Mouse (Mus musculus) forebrain, embryonic 11.5 days (tissue): ENCODE measurements at regions not wholly inside any gene's neighbourhood (a gene's known extent, or its start where the extent isn't known, plus 50 kb on each side); places are given as distances from the start of the nearest gene placed in this dataset.

ENCODE experiments used
- ATAC-seq: fragments of 200-750 bp; cut with Nextera tagmentation; replicated peaks from 2 replicates; pipeline ENCODE4 v1.8.0; 2017; ENCODE audit warnings: moderate TSS enrichment; ENCODE audit not compliant: low FRiP score
- DNase-seq: peaks from one replicate; pipeline ENCODE4 v3.0.0-alpha.2; 2017; ENCODE audit warnings: low spot score
- H3K27ac ChIP-seq: fragments of 300-500 bp; sonication (generic); 2 replicates; pipeline ENCODE4 v1.5.1; 2014; ENCODE audit warnings: low read depth, low read length
- H3K27me3 ChIP-seq: fragments of 300-500 bp; sonication (generic); 2 replicates; pipeline ENCODE4 v1.6.1; 2014; ENCODE audit warnings: mild to moderate bottlenecking, low read length, mixed read lengths; ENCODE audit not compliant: control insufficient read depth, insufficient read depth
- H3K36me3 ChIP-seq: fragments of 300-500 bp; sonication (generic); 2 replicates; pipeline ENCODE4 v1.6.1; 2014; ENCODE audit warnings: mild to moderate bottlenecking, low read length, moderate library complexity, mixed read lengths; ENCODE audit not compliant: control insufficient read depth, insufficient read depth
- H3K4me1 ChIP-seq: fragments of 300-500 bp; sonication (generic); replicated peaks from 2 replicates; pipeline ENCODE4 v1.6.1; 2014; ENCODE audit warnings: low read length, mixed read lengths; ENCODE audit not compliant: control insufficient read depth, insufficient read depth
- H3K4me2 ChIP-seq: fragments of 300-500 bp; sonication (generic); 2 replicates; pipeline ENCODE4 v1.6.1; 2014; ENCODE audit warnings: low read depth, mild to moderate bottlenecking, low read length, moderate library complexity, mixed read lengths; ENCODE audit not compliant: severe bottlenecking
- H3K4me3 ChIP-seq: fragments of 300-500 bp; sonication (generic); 2 replicates; pipeline ENCODE4 v1.5.1; 2014; ENCODE audit warnings: low read depth, low read length
- H3K9ac ChIP-seq: fragments of 300-500 bp; sonication (generic); 2 replicates; pipeline ENCODE4 v1.6.1; 2014; ENCODE audit warnings: low read length
- H3K9me3 ChIP-seq: fragments of 300-500 bp; sonication (generic); 2 replicates; pipeline ENCODE4 v1.6.1; 2016; ENCODE audit warnings: low read length, mixed read lengths; ENCODE audit not compliant: control insufficient read depth
- WGBS: fragments of 180-500 bp; shearing (Covaris S2); extraction: QIAGEN DNeasy Blood & Tissue Kit; methylation state at CpG from one replicate; pipeline ENCODE4 v1.1.7; 2014; 5-methylcytosine and 5-hydroxymethylcytosine counted together

- Histone ChIP-seq H3K9ac (no peak overlapping the region), H3K4me3 (no peak overlapping the region), H3K36me3 (no peaks in the 10 kb centered on the region), H3K27ac (no peak overlapping the region), H3K27me3 (no peaks in the 10 kb centered on the region), H3K4me2 (no peak overlapping the region), H3K9me3 (no peaks in the 10 kb centered on the region), H3K4me1 (no peaks in the 10 kb centered on the region)
- 84% methylated on average over 3 of the region's 3 CpGs for WGBS
- DNase-seq, result no peak
- ATAC-seq, result no peak
Observed at GRCm38 (mm10) chr1:44388091-44388490, 163.2 kb upstream of the Gulp1 start.

GRCm38 (mm10) chr1:44392141-44392540 lies 159.2 kb upstream of the Gulp1 start:
- no peaks in the 10 kb centered on the region for H3K4me1 ChIP-seq
- no peak for ATAC-seq
- no peak overlapping the region for H3K4me2 ChIP-seq
- no peak overlapping the region for H3K9ac ChIP-seq
- DNase-seq, result no peak
- H3K27ac ChIP-seq, result no peak overlapping the region
- no peaks in the 10 kb centered on the region for H3K36me3 ChIP-seq
- no peak overlapping the region for H3K4me3 ChIP-seq
- no peaks in the 10 kb centered on the region for H3K27me3 ChIP-seq
- 93% methylated on average over 9 of the region's 9 CpGs for WGBS
- no peaks in the 10 kb centered on the region for H3K9me3 ChIP-seq

GRCm38 (mm10) chr1:44395538-44395937 lies 155.8 kb upstream of the Gulp1 start:
- Histone ChIP-seq H3K27ac (no peak overlapping the region), H3K36me3 (no peaks in the 10 kb centered on the region), H3K27me3 (no peaks in the 10 kb centered on the region), H3K4me2 (no peak overlapping the region), H3K4me1 (no peaks in the 10 kb centered on the region), H3K4me3 (no peak overlapping the region), H3K9me3 (no peaks in the 10 kb centered on the region), H3K9ac (no peak overlapping the region)
- DNase-seq, result no peak
- no peak for ATAC-seq
- WGBS, result 66% methylated on average over 3 of the region's 3 CpGs

- no peaks in the 10 kb centered on the region for H3K27me3 ChIP-seq
- no peaks in the 10 kb centered on the region for H3K36me3 ChIP-seq
- no peak overlapping the region for H3K4me2 ChIP-seq
- H3K9ac ChIP-seq, result no peak overlapping the region
- H3K27ac ChIP-seq, result no peak overlapping the region
- H3K4me1 ChIP-seq, result no peaks in the 10 kb centered on the region
- WGBS, result 40% methylated on average over 2 of the region's 2 CpGs
- ATAC-seq, result no peak
- no peak overlapping the region for H3K4me3 ChIP-seq
- H3K9me3 ChIP-seq, result no peaks in the 10 kb centered on the region
- DNase-seq, result no peak
Observed at GRCm38 (mm10) chr1:44398066-44398465, 153.2 kb upstream of the Gulp1 start.

GRCm38 (mm10) chr1:44437822-44438221 lies 113.5 kb upstream of the Gulp1 start:
- Histone ChIP-seq H3K27me3 (no peaks in the 10 kb centered on the region), H3K9me3 (no peaks in the 10 kb centered on the region), H3K4me3 (no peak overlapping the region), H3K27ac (no peak overlapping the region), H3K9ac (no peak overlapping the region), H3K36me3 (no peaks in the 10 kb centered on the region), H3K4me1 (no peaks in the 10 kb centered on the region), H3K4me2 (no peak overlapping the region)
- 71% methylated on average over 2 of the region's 2 CpGs for WGBS
- ATAC-seq, result peak; percentile 63; the same call in 1 of the 2 replicates
- peak; percentile 46 for DNase-seq
